Mouse (Mus musculus) frontal cortex, postnatal 10 days (tissue): ENCODE results near the gene Cep63.

Experiments used
- DNase-seq, 2 experiments: peaks; one replicate each; pipeline ENCODE4 v3.0.0; 2022; ENCODE audit warnings: low spot score in 2 of 2, mixed read lengths in 1 of 2

The Cep63 gene

DNA sequence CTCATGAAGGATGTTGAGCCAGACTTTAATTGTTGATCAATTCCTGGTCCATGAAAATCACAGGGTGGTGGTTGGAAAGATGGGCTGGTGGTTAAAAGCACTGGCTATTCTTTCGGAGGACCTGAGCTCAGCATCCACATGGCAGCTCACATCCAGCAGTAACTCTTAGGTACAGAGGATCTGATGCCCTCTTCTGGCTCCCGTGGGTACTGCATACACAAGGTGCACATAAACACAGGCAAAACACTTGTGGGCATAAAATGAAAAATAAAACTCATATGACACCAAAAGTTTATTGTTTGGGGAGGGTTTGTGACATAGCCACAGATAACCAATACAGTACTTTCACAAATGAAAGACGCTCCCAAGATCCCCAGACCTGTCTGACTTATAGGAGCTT lies 67.9 kb downstream of the Cep63 start:
- no peak for DNase-seq

DNA sequence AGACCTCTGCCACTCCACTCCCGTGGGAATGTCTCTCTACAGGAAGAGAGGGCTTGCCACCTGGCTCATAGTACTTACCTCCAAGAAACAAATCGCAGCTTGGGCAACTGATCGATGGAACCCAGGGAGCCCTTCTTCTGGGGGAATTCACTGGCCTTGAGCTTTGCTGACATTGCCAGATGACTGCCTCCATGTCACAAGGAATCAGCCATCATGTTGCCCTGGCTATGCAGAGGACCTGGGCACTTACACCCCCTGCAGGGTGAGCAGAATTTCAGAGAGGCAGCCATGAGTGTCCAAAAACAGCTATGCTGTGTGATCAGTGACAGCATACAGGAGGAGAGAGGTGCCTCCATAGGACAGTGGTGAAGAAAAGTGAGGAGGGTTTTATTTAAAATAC lies 72.6 kb downstream of the Cep63 start:
- DNase-seq = no peak

GRCm38 (mm10) chr9:102551771-102552170 lies 74.6 kb downstream of the Cep63 start:
- DNase-seq = no peak

DNA sequence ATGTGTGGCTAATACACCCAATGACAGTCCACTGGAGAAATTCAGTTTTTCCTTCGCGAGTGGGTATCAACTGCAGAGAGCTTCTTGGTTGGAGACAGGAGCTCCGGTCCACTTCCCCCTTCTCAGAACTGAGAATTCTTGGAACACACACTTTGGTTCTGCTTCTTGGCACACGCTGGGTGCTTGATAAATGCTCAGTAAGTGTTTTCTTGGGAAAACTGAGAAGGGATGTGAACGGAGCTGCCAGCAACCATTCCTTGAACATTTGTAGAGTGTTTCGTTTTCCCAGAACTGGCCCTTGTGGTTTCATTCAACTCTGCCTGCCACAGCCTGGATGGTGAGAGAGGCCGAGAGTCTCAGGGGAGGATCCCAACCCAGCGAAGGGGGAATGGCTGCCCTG lies 77.1 kb downstream of the Cep63 start:
- no peak for DNase-seq

DNA sequence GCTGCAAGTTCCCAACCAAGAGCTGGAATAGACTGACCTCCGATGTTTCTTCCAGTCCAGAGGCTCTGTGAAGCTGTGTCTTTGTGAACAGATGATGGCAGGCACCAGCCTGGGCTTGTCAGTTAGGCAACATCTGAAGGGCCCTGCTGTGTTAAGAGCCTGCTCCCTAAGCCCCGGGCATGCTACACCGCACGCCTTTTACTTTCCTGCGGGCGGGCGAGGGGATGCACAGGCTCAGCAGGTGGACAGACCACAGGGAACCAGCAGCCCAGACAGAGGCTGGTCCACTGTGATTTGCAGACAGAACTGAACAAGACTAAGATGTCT lies 79.3 kb downstream of the Cep63 start:
- DNase-seq = no peak

- no peak for DNase-seq
These were observed 79.9 kb downstream of the Cep63 start for GRCm38 (mm10) chr9:102546256-102547027.

DNA sequence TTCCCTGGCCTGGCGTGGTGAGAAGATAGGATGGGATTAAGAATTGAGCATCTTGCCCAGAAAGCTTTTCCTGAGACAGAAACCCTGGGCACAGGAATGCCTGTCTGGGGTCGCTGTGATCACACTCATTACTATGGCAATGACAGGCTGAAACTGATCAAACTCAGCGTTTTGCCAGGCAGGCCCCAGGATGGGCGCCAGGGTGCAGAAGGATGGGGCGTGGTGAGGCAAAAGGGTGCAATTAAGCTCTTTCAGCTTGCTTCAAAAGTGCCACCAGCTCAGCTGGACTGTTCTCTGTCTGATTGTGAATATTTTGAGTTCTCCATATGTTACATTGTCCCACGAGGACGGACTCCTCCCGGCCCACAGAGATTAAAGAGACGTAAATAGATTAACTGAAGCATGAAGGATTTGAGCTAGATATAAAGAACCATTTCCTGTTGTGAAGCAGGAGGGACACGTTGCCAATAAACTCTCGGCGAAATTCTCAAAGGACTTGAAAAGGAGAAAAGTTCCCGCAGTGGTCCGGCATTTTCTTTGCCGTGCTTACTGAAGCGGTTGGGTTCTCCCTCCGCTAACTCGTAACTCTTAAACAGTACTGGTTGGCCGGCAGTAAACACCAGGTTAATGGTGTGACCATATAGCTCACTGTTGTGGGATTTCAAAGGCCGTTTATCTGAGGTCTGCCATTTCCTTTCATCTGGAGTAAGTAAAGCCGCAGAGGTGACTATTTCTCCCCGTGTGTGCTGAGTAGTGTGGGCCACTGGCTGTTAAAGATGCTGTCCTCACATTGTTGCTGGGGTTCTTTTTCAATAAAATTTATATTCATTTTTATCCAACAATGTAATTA lies 80.7 kb downstream of the Cep63 start:
- DNase-seq = peak; percentile 47 to 48

DNA sequence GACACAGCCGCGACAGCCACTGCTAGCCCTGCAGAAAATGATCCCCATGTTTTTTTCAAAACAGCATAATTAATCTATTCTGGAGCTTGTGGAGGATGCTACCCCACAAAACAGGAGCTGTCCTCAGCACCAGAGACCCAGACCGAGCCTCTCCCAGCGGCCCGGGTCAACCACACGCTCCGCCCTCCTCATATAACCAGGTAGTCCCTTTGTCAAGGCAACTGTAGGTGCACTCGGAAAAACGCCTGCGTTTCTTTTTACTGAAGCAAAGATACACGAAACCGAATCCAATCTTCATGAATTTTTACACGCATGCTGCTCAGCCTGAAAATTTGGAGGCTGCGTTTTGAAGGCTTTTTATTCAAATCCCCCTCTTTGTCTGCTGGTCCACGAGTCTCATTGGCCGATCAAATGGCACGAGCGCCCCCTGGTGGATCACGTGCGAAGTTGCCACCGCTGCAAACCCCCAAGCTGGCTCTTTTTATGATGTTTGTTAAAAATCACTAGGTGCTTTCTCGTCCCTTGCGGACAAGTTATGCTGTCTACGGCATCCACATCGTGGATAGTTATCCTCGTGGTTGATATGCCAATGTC lies 81.5 kb downstream of the Cep63 start:
- DNase-seq = peak; percentile 68 to 87

DNA sequence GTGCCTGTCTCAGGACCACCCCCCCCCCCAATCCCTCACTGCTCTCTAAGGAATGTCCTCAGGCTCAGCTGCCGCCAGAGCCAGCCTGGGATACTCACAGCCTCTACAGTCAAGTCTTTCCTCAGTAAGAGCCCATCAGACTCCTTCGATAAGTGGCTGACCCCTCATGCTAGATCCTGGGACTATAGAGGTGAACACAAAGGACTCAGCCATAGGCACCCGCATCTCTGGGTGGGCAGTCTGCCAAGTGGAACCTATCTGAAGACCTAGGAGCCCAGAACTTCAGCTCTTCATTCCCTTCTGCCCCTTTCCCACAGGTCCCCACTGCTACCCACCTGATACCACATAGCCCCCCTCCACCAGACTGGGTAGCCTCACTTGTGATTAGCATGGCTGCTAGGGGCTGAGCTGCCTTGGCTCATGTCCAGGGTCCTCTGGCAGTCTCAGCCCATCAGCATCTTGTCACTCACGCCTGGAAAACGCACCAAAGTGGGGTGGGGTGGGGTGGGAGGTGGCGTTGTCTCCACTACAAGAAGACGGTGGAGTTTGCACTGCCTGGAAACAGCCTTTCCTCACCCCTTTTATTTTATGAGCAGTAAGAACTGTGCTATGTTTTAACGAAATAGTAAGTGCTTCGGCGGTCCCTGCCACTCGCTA lies 82.1 kb downstream of the Cep63 start:
- peak; percentile 23 to 40 for DNase-seq

- DNase-seq = no peak
These were observed 82.6 kb downstream of the Cep63 start for GRCm38 (mm10) chr9:102543761-102544115.

- DNase-seq = no peak
These were observed 83.8 kb downstream of the Cep63 start for GRCm38 (mm10) chr9:102542540-102542939.

DNA sequence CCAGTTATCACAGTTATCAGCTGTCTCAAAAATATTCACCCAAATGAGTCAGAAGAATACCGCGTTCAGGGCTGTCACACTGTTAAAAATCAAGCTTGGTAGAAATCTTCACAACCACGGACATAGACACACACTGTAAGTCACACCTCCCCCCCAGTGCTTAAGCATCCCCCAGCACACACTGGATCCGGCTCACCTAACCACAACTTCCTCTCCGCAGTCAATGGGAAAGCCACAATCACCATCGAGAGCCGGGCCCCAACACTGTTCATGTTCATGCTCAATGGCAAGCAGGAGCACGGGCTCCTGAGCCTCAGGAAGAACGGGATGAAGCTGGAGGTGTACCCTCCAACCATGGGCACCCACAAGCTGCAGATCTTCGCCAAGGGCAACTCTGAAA lies 84.7 kb downstream of the Cep63 start:
- DNase-seq = no peak

DNA sequence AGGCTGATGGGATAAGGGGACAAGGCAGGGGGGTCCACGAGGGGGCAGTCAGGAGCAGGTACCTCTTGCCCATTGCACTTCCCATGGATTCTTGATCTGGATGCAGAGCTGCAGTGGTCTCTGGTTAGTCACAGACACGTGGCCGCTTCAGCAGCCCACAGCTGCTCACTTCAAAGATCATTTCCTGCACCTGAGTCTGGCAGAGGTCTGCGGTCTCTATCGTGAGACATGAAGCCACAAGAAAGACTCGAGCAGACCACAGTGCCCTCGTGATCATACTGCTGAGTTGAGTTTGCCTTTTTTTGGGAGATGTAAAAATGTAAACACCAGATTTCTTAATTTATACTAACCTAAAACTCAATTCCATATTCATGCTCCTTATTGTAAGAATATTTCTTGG lies 86.6 kb downstream of the Cep63 start:
- no peak for DNase-seq

DNA sequence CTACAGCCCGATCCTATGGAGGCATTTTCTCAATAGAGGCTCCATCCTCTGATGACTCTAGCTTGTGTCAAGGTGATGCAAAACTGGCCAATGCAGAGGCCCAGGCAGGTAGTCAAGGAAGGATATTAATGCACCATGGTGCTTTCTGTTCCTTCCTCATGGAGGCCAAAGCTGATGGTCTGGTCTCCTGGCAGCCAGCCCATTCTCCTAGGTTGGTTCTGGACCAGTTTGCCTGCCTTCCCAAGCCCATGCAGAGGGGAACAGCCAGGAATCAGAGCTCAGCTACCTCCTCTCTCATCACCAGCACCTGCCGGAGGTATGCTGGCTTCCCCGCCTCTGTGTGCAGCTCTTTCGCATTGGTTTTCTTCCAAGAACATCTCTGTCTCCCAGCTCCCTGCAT lies 89.4 kb downstream of the Cep63 start:
- DNase-seq = no peak
